Mouse (Mus musculus) brown adipose tissue, adult 24 weeks (tissue): Measurements from ENCODE around the gene Ltbp4. TPM values are rescaled to one million over a fixed set of nuclear protein-coding genes. Genes with fewer than 3 reads are reported as not detected.

Source experiments
- H3K27ac ChIP-seq: fragments of 200-500 bp; replicated peaks from 2 replicates; pipeline ENCODE4 v1.5.1; 2012; ENCODE audit warnings: low read depth, mild to moderate bottlenecking, low read length
- H3K4me1 ChIP-seq: fragments of 200-500 bp; 2 replicates; pipeline ENCODE4 v1.6.1; 2012; ENCODE audit warnings: low read length, mixed read lengths; ENCODE audit not compliant: control insufficient read depth, insufficient read depth, insufficient read length
- H3K4me3 ChIP-seq: fragments of 200-500 bp; 2 replicates; pipeline ENCODE4 v1.5.1; 2012; ENCODE audit warnings: low read depth, mild to moderate bottlenecking, low read length, moderate library complexity; ENCODE audit not compliant: insufficient read depth
- polyA plus RNA-seq: library from polyadenylated mRNA; stranded (reverse); fragments of >200 nt; gene quantifications from 2 replicates; pipeline ENCODE4 v1.2.4, GENCODE M21; 2012; ENCODE audit not compliant: missing spikeins, insufficient read depth, insufficient read length

Gene Ltbp4
- polyA plus RNA-seq, 1 experiment = 25.9 TPM

- Histone ChIP-seq H3K4me3 (no peak overlapping the region), H3K27ac (no peak overlapping the region), H3K4me1 (peaks cover 7% of the 10 kb centered on the region)
Measured at GRCm38 (mm10) chr7:27306161-27307160, 31.0 kb downstream of the Ltbp4 start.

- Histone ChIP-seq H3K4me1 (peaks cover 1% of the 10 kb centered on the region; the same call in 1 of the 2 replicates), H3K27ac (no peak overlapping the region), H3K4me3 (no peak overlapping the region)
Measured at GRCm38 (mm10) chr7:27305091-27305730, 32.3 kb downstream of the Ltbp4 start.

GRCm38 (mm10) chr7:27302172-27302571 is 35.3 kb downstream of the Ltbp4 start:
- Histone ChIP-seq H3K4me3 (no peak overlapping the region), H3K4me1 (no peaks in the 10 kb centered on the region), H3K27ac (no peak overlapping the region)

GRCm38 (mm10) chr7:27300801-27301200 is 36.7 kb downstream of the Ltbp4 start:
- Histone ChIP-seq H3K4me3 (no peak overlapping the region), H3K27ac (no peak overlapping the region), H3K4me1 (no peaks in the 10 kb centered on the region)

GRCm38 (mm10) chr7:27300351-27300750 is 37.1 kb downstream of the Ltbp4 start:
- H3K4me1 ChIP-seq = no peaks in the 10 kb centered on the region
- no peak overlapping the region for H3K27ac ChIP-seq
- H3K4me3 ChIP-seq = no peak overlapping the region

GRCm38 (mm10) chr7:27298816-27299215 is 38.7 kb downstream of the Ltbp4 start:
- Histone ChIP-seq H3K4me3 (no peak overlapping the region), H3K4me1 (no peaks in the 10 kb centered on the region), H3K27ac (no peak overlapping the region)

GRCm38 (mm10) chr7:27298033-27298610 is 39.4 kb downstream of the Ltbp4 start:
- Histone ChIP-seq H3K4me1 (no peaks in the 10 kb centered on the region), H3K27ac (no peak overlapping the region)

GRCm38 (mm10) chr7:27296518-27296917 is 41.0 kb downstream of the Ltbp4 start:
- no peak overlapping the region for H3K27ac ChIP-seq

More at GRCm38 (mm10) chr7:27298033-27298610, 39.4 kb downstream of the Ltbp4 start:
- H3K4me3 ChIP-seq = no peak overlapping the region

GRCm38 (mm10) chr7:27295956-27296355 is 41.5 kb downstream of the Ltbp4 start:
- H3K4me3 ChIP-seq = no peak overlapping the region
- no peaks in the 10 kb centered on the region; the same call in 1 of the 2 replicates for H3K4me1 ChIP-seq
- H3K27ac ChIP-seq = no peak overlapping the region

More at GRCm38 (mm10) chr7:27296518-27296917, 41.0 kb downstream of the Ltbp4 start:
- H3K4me1 ChIP-seq = no peaks in the 10 kb centered on the region; the same call in 1 of the 2 replicates
- H3K4me3 ChIP-seq = no peak overlapping the region

GRCm38 (mm10) chr7:27291795-27292466 is 45.6 kb downstream of the Ltbp4 start:
- Histone ChIP-seq H3K4me3 (no peak overlapping the region), H3K27ac (peak overlapping the region; percentile 81), H3K4me1 (no peaks in the 10 kb centered on the region; the same call in 1 of the 2 replicates)

GRCm38 (mm10) chr7:27290555-27290954 is 46.9 kb downstream of the Ltbp4 start:
- Histone ChIP-seq H3K4me3 (no peak overlapping the region), H3K4me1 (no peaks in the 10 kb centered on the region; the same call in 1 of the 2 replicates), H3K27ac (no peak overlapping the region)

GRCm38 (mm10) chr7:27288732-27289131 is 48.8 kb downstream of the Ltbp4 start:
- Histone ChIP-seq H3K27ac (no peak overlapping the region), H3K4me1 (no peaks in the 10 kb centered on the region; the same call in 1 of the 2 replicates), H3K4me3 (no peak overlapping the region)

GRCm38 (mm10) chr7:27285698-27286066 is 51.8 kb downstream of the Ltbp4 start:
- H3K4me1 ChIP-seq = no peaks in the 10 kb centered on the region
- no peak overlapping the region for H3K4me3 ChIP-seq
- H3K27ac ChIP-seq = no peak overlapping the region

- Histone ChIP-seq H3K4me3 (no peak overlapping the region), H3K27ac (no peak overlapping the region), H3K4me1 (no peaks in the 10 kb centered on the region)
Measured at GRCm38 (mm10) chr7:27284865-27285697, 52.4 kb downstream of the Ltbp4 start.
